Mouse (Mus musculus) thymus, adult 2 months (tissue): ENCODE results near the gene Sit1. TPM values are rescaled to one million over a fixed set of nuclear protein-coding genes. Genes with fewer than 3 reads are reported as not detected.
"Not testable (repeated sequence)": the region's sequence is repeated elsewhere in the genome, so short reads cannot be mapped to it uniquely, and the experiment has no call there.

Source experiments
- DNase-seq: peaks from one replicate; pipeline ENCODE4 v3.0.0; 2021
- H3K27ac ChIP-seq: fragments of 200-500 bp; 2 replicates; pipeline ENCODE4 v1.5.1; 2012; ENCODE audit warnings: low read length, control low read depth; ENCODE audit not compliant: control insufficient read depth, insufficient read depth
- H3K27me3 ChIP-seq: fragments of 200-500 bp; 2 replicates; pipeline ENCODE4 v1.6.1; 2012; ENCODE audit warnings: mild to moderate bottlenecking, low read length, moderate library complexity, mixed read lengths; ENCODE audit not compliant: control insufficient read depth, insufficient read depth
- H3K36me3 ChIP-seq: fragments of 200-500 bp; 2 replicates; pipeline ENCODE4 v1.6.1; 2012; ENCODE audit warnings: mild to moderate bottlenecking, low read length, moderate library complexity; ENCODE audit not compliant: control insufficient read depth, insufficient read depth
- H3K4me1 ChIP-seq: fragments of 200-500 bp; replicated peaks from 2 replicates; pipeline ENCODE4 v1.6.1; 2012; ENCODE audit warnings: low read length; ENCODE audit not compliant: control insufficient read depth, insufficient read depth
- H3K4me3 ChIP-seq: fragments of 200-500 bp; 2 replicates; pipeline ENCODE4 v1.5.1; 2012; ENCODE audit warnings: mild to moderate bottlenecking, low read length, control low read depth, moderate library complexity; ENCODE audit not compliant: control insufficient read depth, insufficient read depth
- CTCF ChIP-seq: fragments of 200-500 bp; IDR thresholded peaks from 2 replicates; pipeline ENCODE4 v1.5.1; 2012; ENCODE audit warnings: mild to moderate bottlenecking, control low read depth, low read length, moderate library complexity, borderline replicate concordance; ENCODE audit not compliant: control insufficient read depth, poor library complexity, insufficient read depth; ENCODE audit errors: extremely low read depth
- POLR2A ChIP-seq: fragments of 200-500 bp; IDR thresholded peaks from 2 replicates; pipeline ENCODE4 v1.6.1; 2012; ENCODE audit warnings: mild to moderate bottlenecking, low read length, control low read depth, moderate library complexity; ENCODE audit not compliant: control insufficient read depth, poor library complexity, insufficient read depth; ENCODE audit errors: extremely low read depth
- WGBS: fragments of 180-500 bp; shearing (Covaris S2); methylation state at CpG from one replicate; pipeline ENCODE4 v1.1.7; 2018; 5-methylcytosine and 5-hydroxymethylcytosine counted together
- polyA plus RNA-seq: library from polyadenylated mRNA; depleted of rRNA; stranded (reverse); fragments of >200 nt; gene quantifications from 2 replicates; pipeline ENCODE4 v1.2.3, GENCODE M21; 2012

Gene Sit1
- polyA plus RNA-seq, 1 experiment, result 239 TPM

- H3K4me3 ChIP-seq, result peak overlapping the region; percentile 95
- no peaks in the 10 kb centered on the region for H3K36me3 ChIP-seq
- no peaks in the 10 kb centered on the region for H3K27me3 ChIP-seq
- 0% methylated on average over 47 of the region's 47 CpGs for WGBS
- TF ChIP-seq CTCF (peak; percentile 70), POLR2A (peak; percentile 86; the same call in 1 of the 2 replicates)
- H3K4me1 ChIP-seq, result peaks cover 22% of the 10 kb centered on the region
- DNase-seq, result peak; percentile 98
- peak overlapping the region; percentile 91 for H3K27ac ChIP-seq
Observed at GRCm38 (mm10) chr4:43493186-43493845, 9.8 kb upstream of the Sit1 start.

GRCm38 (mm10) chr4:43492821-43493185 lies 9.3 kb upstream of the Sit1 start, which contains the start of gene Ccdc107:
Ccdc107 (plus strand) TSS chr4:43492900.
- DNase-seq, result peak; percentile 88
- TF ChIP-seq CTCF, result peak; percentile 41; the same call in 1 of the 2 replicates
- 0 out of 2 replicates have a peak, but pooled peaks have one; percentile 35 for TF ChIP-seq POLR2A
- no peaks in the 10 kb centered on the region for H3K27me3 ChIP-seq
- peak within 1 kb of the TSS; percentile 91 for H3K27ac ChIP-seq
- H3K4me1 ChIP-seq, result peaks cover 17% of the 10 kb centered on the region
- H3K36me3 ChIP-seq, result no peaks in the 10 kb centered on the region
- H3K4me3 ChIP-seq, result peak within 1 kb of the TSS; percentile 95
- 0% methylated on average over 25 of the region's 25 CpGs for WGBS

- TF ChIP-seq CTCF (no peak), POLR2A (no peak)
- Histone ChIP-seq H3K4me1 (peaks cover 12% of the 10 kb centered on the region), H3K4me3 (no peak overlapping the region), H3K36me3 (no peaks in the 10 kb centered on the region), H3K27me3 (no peaks in the 10 kb centered on the region), H3K27ac (peak overlapping the region; percentile 8; the same call in 1 of the 2 replicates)
- 33% methylated on average over 12 of the region's 12 CpGs for WGBS
- DNase-seq, result no peak
Observed at GRCm38 (mm10) chr4:43492101-43492820, 8.7 kb upstream of the Sit1 start.

- Histone ChIP-seq H3K36me3 (no peaks in the 10 kb centered on the region), H3K27ac (no peak overlapping the region), H3K4me3 (no peak overlapping the region), H3K4me1 (peaks cover 12% of the 10 kb centered on the region), H3K27me3 (no peaks in the 10 kb centered on the region)
- no peak for DNase-seq
- TF ChIP-seq CTCF, result no peak
- no peak for TF ChIP-seq POLR2A
- 98% methylated on average over 5 of the region's 5 CpGs for WGBS
Observed at GRCm38 (mm10) chr4:43490801-43491200, 7.3 kb upstream of the Sit1 start.

- H3K4me3 ChIP-seq, result no peak overlapping the region
- no peak for DNase-seq
- TF ChIP-seq POLR2A (no peak), CTCF (no peak)
- 98% methylated on average over 3 of the region's 3 CpGs for WGBS
- H3K4me1 ChIP-seq, result peaks cover 5% of the 10 kb centered on the region; the same call in 1 of the 2 replicates
- H3K27ac ChIP-seq, result no peak overlapping the region
- H3K27me3 ChIP-seq, result no peaks in the 10 kb centered on the region
- H3K36me3 ChIP-seq, result no peaks in the 10 kb centered on the region
Observed at GRCm38 (mm10) chr4:43489611-43490010, 6.1 kb upstream of the Sit1 start.

GRCm38 (mm10) chr4:43485666-43486065 lies 2.1 kb upstream of the Sit1 start:
- H3K27ac ChIP-seq, H3K27me3 ChIP-seq, H3K4me3 ChIP-seq, H3K36me3 ChIP-seq, DNase-seq: not testable (repeated sequence)
- 96% methylated on average over 5 of the region's 5 CpGs for WGBS
- peaks cover 13% of the 10 kb centered on the region for H3K4me1 ChIP-seq

- Histone ChIP-seq H3K27me3 (no peaks in the 10 kb centered on the region), H3K4me1 (peaks cover 23% of the 10 kb centered on the region), H3K4me3 (peak overlapping the region; percentile 77), H3K27ac (peak overlapping the region; percentile 90), H3K36me3 (no peaks in the 10 kb centered on the region)
- WGBS, result 29% methylated on average over 10 of the region's 10 CpGs
- TF ChIP-seq CTCF (no peak), POLR2A (no peak)
- DNase-seq, result peak; percentile 38
Observed at GRCm38 (mm10) chr4:43482591-43482990, 943 bp downstream of the Sit1 start.
